24 mouse cellular contexts compared by ENCODE assay signal in genomic region chr13:105446239-105446638, GRCm38 (mm10). TPM values are rescaled to one million over a fixed set of nuclear protein-coding genes. Genes with fewer than 3 reads are reported as not detected.
DNase-seq lines count a peak whose midpoint lies in the region; ATAC-seq and TF ChIP-seq lines count a peak whose summit lies in the region.
"Had no signal": no experiment of that assay in that cellular context is flagged by ENCODE, and none has a peak within 500 bp of the region (broad histone marks: within the 10 kb centered on the region; RNA-seq: fewer than 3 reads in every experiment).

No protein-coding gene starts in this region.

- peak overlapping the region; percentile 31 for H3K4me2 ChIP-seq in hindbrain, embryonic 13.5 days
- H3K4me2 ChIP-seq in hindbrain, embryonic 11.5 days (replicated peaks; ENCODE audit: low read depth, low read length), result no peak overlapping the region
- no peak overlapping the region for H3K4me2 ChIP-seq in midbrain, embryonic 14.5 days (ENCODE audit: low read length)
- peak overlapping the region; percentile 89 for H3K4me2 ChIP-seq in neural tube, embryonic 15.5 days
- H3K4me2 ChIP-seq: embryonic facial prominence, embryonic 15.5 days; limb, embryonic 15.5 days; liver, embryonic 15.5 days; midbrain, embryonic 12.5 days had no signal

- WGBS in hindbrain, embryonic 13.5 days, result 8% methylated on average over 4 of the region's 4 CpGs
- 6% methylated on average over 4 of the region's 4 CpGs for WGBS in hindbrain, embryonic 11.5 days
- WGBS in midbrain, embryonic 14.5 days, result 3% methylated on average over 4 of the region's 4 CpGs
- 6% methylated on average over 4 of the region's 4 CpGs for WGBS in midbrain, embryonic 10.5 days
- 9% methylated on average over 4 of the region's 4 CpGs for whole genome bisulfite sequencing in neural tube, embryonic 15.5 days
- WGBS in heart, embryonic 10.5 days, result 7% methylated on average over 4 of the region's 4 CpGs

- peaks cover 49% of the 10 kb centered on the region for H3K27me3 ChIP-seq in hindbrain, embryonic 13.5 days
- peaks cover 37% of the 10 kb centered on the region for H3K27me3 ChIP-seq in hindbrain, embryonic 11.5 days (ENCODE audit: control insufficient read depth, insufficient read depth, low read length)
- peaks cover 37% of the 10 kb centered on the region for H3K27me3 ChIP-seq in midbrain, embryonic 14.5 days (ENCODE audit: control insufficient read depth, insufficient read depth, low read length)
- peaks cover 49% of the 10 kb centered on the region for H3K27me3 ChIP-seq in midbrain, embryonic 10.5 days (ENCODE audit: low read depth, poor library complexity, severe bottlenecking)
- peaks cover 44% of the 10 kb centered on the region for H3K27me3 ChIP-seq in neural tube, embryonic 15.5 days (replicated peaks)
- peaks cover 44% of the 10 kb centered on the region for H3K27me3 ChIP-seq in heart, embryonic 10.5 days (ENCODE audit: insufficient read depth, poor library complexity, severe bottlenecking)

- peak; percentile 28; the same call in 1 of the 2 replicates for TF ChIP-seq CTCF in brain, embryonic 14.5 days (IDR thresholded peaks at IDR 0.05; ENCODE audit: borderline replicate concordance, extremely low read depth, insufficient read depth, insufficient read length)

- no peak overlapping the region for H3K27ac ChIP-seq in hindbrain, embryonic 13.5 days
- H3K27ac ChIP-seq in hindbrain, embryonic 11.5 days (ENCODE audit: low read depth, low read length), result no peak overlapping the region
- no peak overlapping the region for H3K27ac ChIP-seq in midbrain, embryonic 14.5 days (replicated peaks; ENCODE audit: low read depth, low read length)
- no peak overlapping the region for H3K27ac ChIP-seq in midbrain, embryonic 10.5 days (replicated peaks)
- no peak overlapping the region for H3K27ac ChIP-seq in neural tube, embryonic 15.5 days (replicated peaks)
- no peak overlapping the region for H3K27ac ChIP-seq in heart, embryonic 10.5 days
- H3K27ac ChIP-seq: embryonic facial prominence, embryonic 15.5 days; limb, embryonic 15.5 days; liver, embryonic 15.5 days; macrophage; midbrain, embryonic 12.5 days had no signal

- no peak for DNase-seq in hindbrain, embryonic 11.5 days (ENCODE audit: low spot score)
- no peak for DNase-seq in midbrain, embryonic 14.5 days
- DNase-seq in midbrain, embryonic 10.5 days (ENCODE audit: low spot score), result no peak
- no peak for DNase-seq in brain, embryonic 14.5 days (ENCODE audit: low read depth)
- no peak for DNase-seq in heart, embryonic 10.5 days (ENCODE audit: low spot score)
- DNase-seq: adrenal gland, postnatal 14 days; cerebellum, adult 11-12 months; cerebellum, postnatal 36 days; gastrocnemius, postnatal 36 days; kidney, adult 8-10 months; kidney, postnatal 25 days; layer of hippocampus, postnatal 36 days; right cerebral cortex, adult 18-20 months; thymus, postnatal 14 days had no signal

- H3K9me3 ChIP-seq in hindbrain, embryonic 13.5 days, result no peaks in the 10 kb centered on the region
- H3K9me3 ChIP-seq in hindbrain, embryonic 11.5 days (ENCODE audit: control insufficient read depth, low read length), result no peaks in the 10 kb centered on the region
- no peaks in the 10 kb centered on the region for H3K9me3 ChIP-seq in midbrain, embryonic 14.5 days (ENCODE audit: control insufficient read depth, low read length)
- H3K9me3 ChIP-seq in midbrain, embryonic 10.5 days (replicated peaks), result no peaks in the 10 kb centered on the region
- no peaks in the 10 kb centered on the region for H3K9me3 ChIP-seq in neural tube, embryonic 15.5 days (replicated peaks)
- no peaks in the 10 kb centered on the region for H3K9me3 ChIP-seq in heart, embryonic 10.5 days
- H3K9me3 ChIP-seq: embryonic facial prominence, embryonic 15.5 days; limb, embryonic 15.5 days; liver, embryonic 15.5 days; midbrain, embryonic 12.5 days had no signal

- no peak for TF ChIP-seq POLR2A in brain, embryonic 14.5 days (IDR thresholded peaks at IDR 0.05; ENCODE audit: borderline replicate concordance, extremely low read depth, insufficient read depth, insufficient read length, poor library complexity, severe bottlenecking)

- no peak for ATAC-seq in hindbrain, embryonic 13.5 days (ENCODE audit: low FRiP score)
- ATAC-seq in hindbrain, embryonic 11.5 days (ENCODE audit: low FRiP score), result no peak
- ATAC-seq in midbrain, embryonic 14.5 days (ENCODE audit: low FRiP score, low TSS enrichment), result no peak
- ATAC-seq in neural tube, embryonic 15.5 days (ENCODE audit: low FRiP score), result no peak
- ATAC-seq: Patski had no signal

- no peaks in the 10 kb centered on the region for H3K36me3 ChIP-seq in hindbrain, embryonic 13.5 days
- no peaks in the 10 kb centered on the region for H3K36me3 ChIP-seq in hindbrain, embryonic 11.5 days (ENCODE audit: control insufficient read depth, insufficient read depth, low read length)
- H3K36me3 ChIP-seq in midbrain, embryonic 14.5 days (ENCODE audit: control insufficient read depth, insufficient read depth, low read length), result no peaks in the 10 kb centered on the region
- no peaks in the 10 kb centered on the region for H3K36me3 ChIP-seq in midbrain, embryonic 10.5 days
- no peaks in the 10 kb centered on the region for H3K36me3 ChIP-seq in neural tube, embryonic 15.5 days
- no peaks in the 10 kb centered on the region for H3K36me3 ChIP-seq in heart, embryonic 10.5 days
- H3K36me3 ChIP-seq: embryonic facial prominence, embryonic 15.5 days; limb, embryonic 15.5 days; liver, embryonic 15.5 days; midbrain, embryonic 12.5 days had no signal

- no peak overlapping the region for H3K9ac ChIP-seq in hindbrain, embryonic 13.5 days
- H3K9ac ChIP-seq in hindbrain, embryonic 11.5 days (ENCODE audit: low read depth, low read length), result no peak overlapping the region
- H3K9ac ChIP-seq in midbrain, embryonic 14.5 days (replicated peaks; ENCODE audit: low read length), result no peak overlapping the region
- no peak overlapping the region for H3K9ac ChIP-seq in neural tube, embryonic 15.5 days (replicated peaks)
- H3K9ac ChIP-seq: embryonic facial prominence, embryonic 15.5 days; limb, embryonic 15.5 days; liver, embryonic 15.5 days; midbrain, embryonic 12.5 days had no signal

- peak overlapping the region; percentile 16; the same call in 1 of the 2 replicates for H3K4me3 ChIP-seq in hindbrain, embryonic 13.5 days
- H3K4me3 ChIP-seq in hindbrain, embryonic 11.5 days (ENCODE audit: low read depth, low read length), result no peak overlapping the region
- 0 out of 2 replicates have a peak overlapping the region, but pooled peaks have one; percentile 3 for H3K4me3 ChIP-seq in midbrain, embryonic 14.5 days (replicated peaks; ENCODE audit: low read depth, low read length)
- H3K4me3 ChIP-seq in midbrain, embryonic 10.5 days, result no peak overlapping the region
- peak overlapping the region; percentile 6 for H3K4me3 ChIP-seq in neural tube, embryonic 15.5 days (replicated peaks)
- no peak overlapping the region for H3K4me3 ChIP-seq in heart, embryonic 10.5 days
- H3K4me3 ChIP-seq: embryonic facial prominence, embryonic 15.5 days; limb, embryonic 15.5 days; liver, embryonic 15.5 days; midbrain, embryonic 12.5 days had no signal

- H3K4me1 ChIP-seq in hindbrain, embryonic 13.5 days (replicated peaks), result peaks cover 19% of the 10 kb centered on the region
- 0 out of 2 replicates have a peak, but pooled peaks cover 5% of the 10 kb centered on the region for H3K4me1 ChIP-seq in hindbrain, embryonic 11.5 days (replicated peaks; ENCODE audit: control insufficient read depth, insufficient read depth, low read length)
- H3K4me1 ChIP-seq in midbrain, embryonic 14.5 days (ENCODE audit: control insufficient read depth, insufficient read depth, low read length), result no peaks in the 10 kb centered on the region
- H3K4me1 ChIP-seq in midbrain, embryonic 10.5 days, result peaks cover 18% of the 10 kb centered on the region
- H3K4me1 ChIP-seq in neural tube, embryonic 15.5 days, result peaks cover 17% of the 10 kb centered on the region
- no peaks in the 10 kb centered on the region for H3K4me1 ChIP-seq in heart, embryonic 10.5 days
- H3K4me1 ChIP-seq: limb, embryonic 15.5 days; liver, embryonic 15.5 days had no signal

RNA-seq across cellular contexts. Expression of gene Htr1a, which starts 2.8 kb away (rescaled TPM):
- polyA plus RNA-seq in hindbrain, embryonic 13.5 days (2015; fragmentation: Nextera tagmentation; extraction: Ambion mirVana), result 2.0 and 2.4 TPM in 2 replicates
- polyA plus RNA-seq in hindbrain, embryonic 11.5 days (2014; fragmentation: Nextera tagmentation; extraction: Ambion mirVana), result 0.56 and 0.81 TPM in 2 replicates
- polyA plus RNA-seq in midbrain, embryonic 14.5 days (2014; fragmentation: Nextera tagmentation; extraction: Ambion mirVana), result 1.9 and 2.4 TPM in 2 replicates
- polyA plus RNA-seq in midbrain, embryonic 10.5 days (2016; fragmentation: Nextera tagmentation; extraction: Ambion mirVana), result 0.12 and 0.15 TPM in 2 replicates
- polyA plus RNA-seq in brain, embryonic 14.5 days (2012; rRNA removed), result 1.3 and 2.3 TPM in 2 replicates
- 3.8 and 5.1 TPM in 2 replicates for polyA plus RNA-seq in neural tube, embryonic 15.5 days (2015; fragmentation: Nextera tagmentation; extraction: Ambion mirVana)
- not detected in 2 replicates for polyA plus RNA-seq in heart, embryonic 10.5 days (2016; fragmentation: Nextera tagmentation; extraction: Ambion mirVana)
- polyA plus RNA-seq: heart, postnatal 0 days; liver, embryonic 15.5 days; lung, embryonic 16.5 days; macrophage; Patski had no signal

Comparison
In these comparisons a context has a peak if more than half of its experiments do, and no peak if none do; other contexts are left out.
1. H3K4me2 ChIP-seq: peak in hindbrain, embryonic 13.5 days (single experiment) and neural tube, embryonic 15.5 days (single experiment); none in hindbrain, embryonic 11.5 days (single experiment) and midbrain, embryonic 14.5 days (single experiment).
2. H3K4me3 ChIP-seq: peak in hindbrain, embryonic 13.5 days (single experiment), midbrain, embryonic 14.5 days (single experiment) and neural tube, embryonic 15.5 days (single experiment); none in hindbrain, embryonic 11.5 days (single experiment), midbrain, embryonic 10.5 days (single experiment) and heart, embryonic 10.5 days (single experiment).